Mouse (Mus musculus): ENCODE measurements around the gene Nos3.

The Nos3 gene

DNA sequence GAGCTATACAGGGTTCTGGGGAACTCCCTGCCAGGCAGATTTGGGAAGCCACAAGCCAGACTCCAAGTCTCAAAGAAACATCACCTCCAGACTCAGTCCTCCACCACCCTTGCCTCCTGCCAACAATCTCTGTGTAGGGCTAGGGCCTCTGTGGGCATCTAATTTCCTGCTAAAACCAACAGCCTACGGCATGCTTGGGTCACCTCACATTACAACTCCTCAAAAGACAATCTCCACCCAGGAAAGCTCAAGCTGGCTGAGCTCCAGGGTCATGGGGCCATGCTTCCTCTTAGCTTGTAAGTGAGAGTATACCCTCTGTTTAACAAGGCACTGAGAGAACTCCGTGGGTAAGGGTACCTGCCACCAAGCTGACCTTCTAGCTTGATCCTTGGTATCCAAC is 26.8 kb upstream of the Nos3 start:
- TF ChIP-seq NANOG (IDR thresholded peaks at IDR 0.05; ENCODE audit: borderline replicate concordance, low read length) = no peak
- TF ChIP-seq CTCF (conservative IDR thresholded peaks at IDR 0.05; ENCODE audit: low read length) = no peak
- TF ChIP-seq POU5F1 (IDR thresholded peaks at IDR 0.05; ENCODE audit: borderline replicate concordance, low read length) = no peak
- Histone ChIP-seq H3K4me3 (replicated peaks; ENCODE audit: low read length) (no peak overlapping the region), H3K27me3 (ENCODE audit: insufficient read depth, low read length) (peaks cover 3% of the 10 kb centered on the region; the same call in 1 of the 2 replicates), H3K36me3 (ENCODE audit: insufficient read depth, low read length) (no peaks in the 10 kb centered on the region; the same call in 1 of the 2 replicates), H3K4me1 (replicated peaks; ENCODE audit: low read depth, low read length) (peaks cover 34% of the 10 kb centered on the region), H3K9me3 (ENCODE audit: low read length) (no peaks in the 10 kb centered on the region)

DNA sequence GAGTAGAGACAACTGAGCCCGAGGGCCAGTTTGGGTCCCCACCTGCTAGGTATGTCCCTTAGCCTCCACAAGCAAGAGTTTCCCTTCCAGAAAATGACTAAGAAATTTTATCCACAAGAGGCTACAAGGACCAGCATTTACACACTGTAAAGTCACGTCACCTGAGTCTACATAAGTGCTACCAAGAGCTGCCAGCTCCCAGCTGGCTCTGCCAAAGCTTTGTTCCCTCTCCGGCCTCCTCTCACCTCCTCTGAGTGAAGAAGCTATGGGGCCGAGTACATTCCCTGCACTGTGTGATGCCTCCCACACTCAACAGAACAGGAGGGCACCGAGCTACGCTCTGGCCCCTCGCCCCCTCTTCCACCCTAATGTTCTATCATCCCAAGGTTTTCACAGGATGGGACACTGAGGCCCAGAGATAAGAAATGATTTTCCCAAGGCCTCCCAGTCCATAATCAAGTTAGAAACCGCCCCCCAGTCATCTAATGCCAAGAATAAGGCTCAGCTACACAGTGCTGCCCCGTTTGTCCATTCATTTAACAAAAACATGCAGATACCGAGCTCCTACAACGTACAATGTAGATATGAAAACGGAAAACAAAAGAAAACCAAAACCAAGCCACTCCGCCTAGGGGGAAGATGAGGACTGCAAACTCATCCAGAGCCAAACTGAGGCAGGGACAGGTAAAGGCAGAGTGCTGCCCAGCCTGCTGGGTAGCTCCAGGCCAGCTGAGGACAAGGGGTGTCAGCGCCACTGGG is 22.2 kb upstream of the Nos3 start:
- no peak for TF ChIP-seq POU5F1 (IDR thresholded peaks at IDR 0.05; ENCODE audit: borderline replicate concordance, low read length)
- no peak for TF ChIP-seq NANOG (IDR thresholded peaks at IDR 0.05; ENCODE audit: borderline replicate concordance, low read length)
- TF ChIP-seq CTCF (conservative IDR thresholded peaks at IDR 0.05; ENCODE audit: low read length) = no peak
- Histone ChIP-seq H3K27me3 (ENCODE audit: insufficient read depth, low read length) (no peaks in the 10 kb centered on the region), H3K4me3 (replicated peaks; ENCODE audit: low read length) (no peak overlapping the region), H3K4me1 (replicated peaks; ENCODE audit: low read depth, low read length) (peaks cover 48% of the 10 kb centered on the region), H3K36me3 (ENCODE audit: insufficient read depth, low read length) (peaks cover 4% of the 10 kb centered on the region; the same call in 1 of the 2 replicates), H3K9me3 (ENCODE audit: low read length) (no peaks in the 10 kb centered on the region)

DNA sequence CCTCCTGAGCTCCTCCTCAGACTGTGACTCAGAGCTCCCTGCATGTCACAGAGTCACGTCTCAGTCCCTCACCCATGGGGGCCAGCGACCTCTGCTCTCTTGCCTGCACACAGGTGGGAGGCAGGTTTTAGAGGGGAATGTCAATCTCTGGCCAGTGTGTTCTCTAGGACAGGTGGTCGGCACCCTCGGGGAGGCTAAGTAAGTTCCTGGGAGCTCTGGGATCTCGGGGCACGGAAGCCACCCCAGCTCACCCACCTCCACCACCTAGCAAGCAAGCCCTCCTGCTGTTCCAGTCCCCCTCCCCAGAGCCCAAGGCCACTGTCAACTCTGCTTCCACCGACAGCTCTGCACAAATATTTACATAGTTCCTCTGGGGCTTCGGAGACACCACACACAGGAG is 21.6 kb upstream of the Nos3 start:
- Histone ChIP-seq H3K9me3 (ENCODE audit: low read length) (no peaks in the 10 kb centered on the region), H3K27me3 (ENCODE audit: insufficient read depth, low read length) (no peaks in the 10 kb centered on the region), H3K4me1 (replicated peaks; ENCODE audit: low read depth, low read length) (peaks cover 48% of the 10 kb centered on the region), H3K4me3 (replicated peaks; ENCODE audit: low read length) (no peak overlapping the region), H3K36me3 (ENCODE audit: insufficient read depth, low read length) (peaks cover 4% of the 10 kb centered on the region; the same call in 1 of the 2 replicates)
- no peak for TF ChIP-seq CTCF (conservative IDR thresholded peaks at IDR 0.05; ENCODE audit: low read length)
- no peak for TF ChIP-seq POU5F1 (IDR thresholded peaks at IDR 0.05; ENCODE audit: borderline replicate concordance, low read length)
- TF ChIP-seq NANOG (IDR thresholded peaks at IDR 0.05; ENCODE audit: borderline replicate concordance, low read length) = no peak

DNA sequence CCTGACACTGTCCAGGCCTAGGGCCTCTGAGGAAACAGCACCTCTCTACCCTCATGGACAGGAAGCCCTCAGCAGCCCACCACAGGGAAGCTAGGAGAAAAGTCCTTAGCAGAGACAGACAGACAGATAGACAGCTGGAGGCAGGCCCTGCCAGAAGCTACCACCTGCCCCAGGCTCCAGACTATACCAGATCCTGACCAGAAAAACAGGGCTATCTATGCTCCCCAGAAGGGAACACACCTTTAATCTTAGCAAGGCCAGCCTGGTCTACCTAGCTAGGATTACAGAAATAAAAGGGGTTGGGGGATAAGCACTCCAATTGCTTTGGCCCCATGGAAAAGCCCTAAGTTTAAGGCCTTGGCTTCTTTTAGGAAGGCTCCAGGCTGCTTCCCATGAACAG is 21.2 kb upstream of the Nos3 start:
- Histone ChIP-seq H3K27me3 (ENCODE audit: insufficient read depth, low read length) (no peaks in the 10 kb centered on the region), H3K4me3 (replicated peaks; ENCODE audit: low read length) (no peak overlapping the region), H3K36me3 (ENCODE audit: insufficient read depth, low read length) (peaks cover 4% of the 10 kb centered on the region; the same call in 1 of the 2 replicates), H3K9me3 (ENCODE audit: low read length) (no peaks in the 10 kb centered on the region), H3K4me1 (replicated peaks; ENCODE audit: low read depth, low read length) (peaks cover 48% of the 10 kb centered on the region)
- TF ChIP-seq NANOG (IDR thresholded peaks at IDR 0.05; ENCODE audit: borderline replicate concordance, low read length) (no peak), POU5F1 (IDR thresholded peaks at IDR 0.05; ENCODE audit: borderline replicate concordance, low read length) (no peak), CTCF (conservative IDR thresholded peaks at IDR 0.05; ENCODE audit: low read length) (no peak)

DNA sequence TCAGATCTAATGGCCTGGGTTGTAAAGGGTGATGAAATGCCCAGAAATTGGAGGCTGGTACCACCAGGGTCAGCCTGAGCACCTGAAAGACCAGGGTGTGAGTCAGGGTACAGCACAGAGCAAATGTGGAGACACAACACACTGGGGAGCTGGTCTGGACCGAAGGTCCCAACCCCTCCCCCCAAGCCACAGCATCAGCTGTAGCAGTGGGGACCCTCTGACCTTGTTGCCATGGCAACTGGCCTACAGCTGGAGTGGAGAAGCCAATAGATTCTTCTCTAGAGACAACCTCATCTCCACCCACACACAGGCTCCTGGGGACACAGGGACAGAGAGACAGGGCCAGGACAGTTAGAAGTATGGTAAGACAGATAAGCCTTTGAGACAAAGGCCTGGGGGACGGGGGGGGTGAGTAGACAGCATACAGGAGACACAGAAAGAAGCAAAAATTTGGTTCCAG is 20.6 kb upstream of the Nos3 start:
- H3K4me3 ChIP-seq (replicated peaks; ENCODE audit: low read length) = peak overlapping the region; percentile 43; the same call in 1 of the 2 replicates
- no peaks in the 10 kb centered on the region for H3K9me3 ChIP-seq (ENCODE audit: low read length)
- TF ChIP-seq POU5F1 (IDR thresholded peaks at IDR 0.05; ENCODE audit: borderline replicate concordance, low read length) = no peak
- TF ChIP-seq NANOG (IDR thresholded peaks at IDR 0.05; ENCODE audit: borderline replicate concordance, low read length) = no peak
- TF ChIP-seq CTCF (conservative IDR thresholded peaks at IDR 0.05; ENCODE audit: low read length) = no peak
- peaks cover 52% of the 10 kb centered on the region for H3K4me1 ChIP-seq (replicated peaks; ENCODE audit: low read depth, low read length)
- peaks cover 5% of the 10 kb centered on the region for H3K27me3 ChIP-seq (ENCODE audit: insufficient read depth, low read length)
- peaks cover 4% of the 10 kb centered on the region; the same call in 1 of the 2 replicates for H3K36me3 ChIP-seq (ENCODE audit: insufficient read depth, low read length)

DNA sequence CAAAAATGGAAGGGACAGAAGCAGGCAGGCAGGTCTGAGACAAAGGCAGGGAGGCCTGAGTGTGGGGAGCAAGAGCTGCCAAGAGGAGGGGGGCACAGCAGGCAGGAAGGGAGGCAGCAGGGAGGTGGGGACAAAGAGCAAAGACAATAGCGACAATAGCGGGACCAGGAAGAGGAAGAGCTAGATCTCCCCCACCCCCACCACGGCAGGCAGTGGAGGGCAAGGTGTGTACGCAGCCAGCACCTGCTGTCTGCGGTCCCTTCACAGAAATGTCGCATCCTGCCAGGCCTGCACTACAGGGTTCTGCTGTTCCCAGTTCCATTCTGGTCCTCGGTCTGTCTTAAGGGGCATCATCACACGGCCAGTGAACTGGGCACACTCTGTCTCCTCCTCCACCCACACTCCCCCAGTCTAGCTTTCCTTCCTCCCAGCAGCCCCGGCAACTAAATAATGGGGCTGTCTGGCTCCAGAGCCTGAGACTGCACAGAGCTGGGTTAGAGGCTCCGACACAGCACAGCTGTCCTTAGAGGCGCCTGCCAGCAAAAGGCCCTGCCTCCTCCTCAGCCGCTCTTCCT is 20.0 kb upstream of the Nos3 start:
- Histone ChIP-seq H3K4me3 (replicated peaks; ENCODE audit: low read length) (peak overlapping the region; percentile 43), H3K4me1 (replicated peaks; ENCODE audit: low read depth, low read length) (peaks cover 58% of the 10 kb centered on the region), H3K9me3 (ENCODE audit: low read length) (no peaks in the 10 kb centered on the region), H3K27me3 (ENCODE audit: insufficient read depth, low read length) (peaks cover 11% of the 10 kb centered on the region), H3K36me3 (ENCODE audit: insufficient read depth, low read length) (peaks cover 4% of the 10 kb centered on the region; the same call in 1 of the 2 replicates)
- TF ChIP-seq NANOG (IDR thresholded peaks at IDR 0.05; ENCODE audit: borderline replicate concordance, low read length) (no peak), POU5F1 (IDR thresholded peaks at IDR 0.05; ENCODE audit: borderline replicate concordance, low read length) (no peak)

DNA sequence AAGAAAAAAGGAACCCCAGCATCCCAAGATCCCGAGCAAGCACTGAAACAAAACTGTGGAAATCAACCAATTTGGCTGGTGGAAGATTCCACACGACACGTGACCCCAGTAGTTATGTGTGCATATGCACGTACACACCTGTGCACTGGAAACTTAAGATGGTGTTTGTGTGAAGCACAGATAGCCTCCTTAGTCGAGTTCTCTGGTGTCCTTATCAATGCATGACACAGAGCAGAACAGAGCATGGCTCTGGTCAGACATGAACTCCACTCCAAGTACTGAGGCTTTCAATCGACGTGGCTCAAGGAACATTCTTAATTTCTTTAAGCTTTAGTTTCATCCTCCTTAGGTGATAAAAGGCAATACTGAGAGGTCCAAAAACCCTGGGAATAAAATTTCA is 18.3 kb upstream of the Nos3 start:
- TF ChIP-seq CTCF (conservative IDR thresholded peaks at IDR 0.05; ENCODE audit: low read length) (no peak), NANOG (IDR thresholded peaks at IDR 0.05; ENCODE audit: borderline replicate concordance, low read length) (no peak), POU5F1 (IDR thresholded peaks at IDR 0.05; ENCODE audit: borderline replicate concordance, low read length) (no peak)
- Histone ChIP-seq H3K9me3 (ENCODE audit: low read length) (no peaks in the 10 kb centered on the region), H3K4me3 (replicated peaks; ENCODE audit: low read length) (no peak overlapping the region), H3K4me1 (replicated peaks; ENCODE audit: low read depth, low read length) (peaks cover 72% of the 10 kb centered on the region), H3K36me3 (ENCODE audit: insufficient read depth, low read length) (0 out of 2 replicates have a peak, but pooled peaks cover 4% of the 10 kb centered on the region), H3K27me3 (ENCODE audit: insufficient read depth, low read length) (peaks cover 24% of the 10 kb centered on the region)

DNA sequence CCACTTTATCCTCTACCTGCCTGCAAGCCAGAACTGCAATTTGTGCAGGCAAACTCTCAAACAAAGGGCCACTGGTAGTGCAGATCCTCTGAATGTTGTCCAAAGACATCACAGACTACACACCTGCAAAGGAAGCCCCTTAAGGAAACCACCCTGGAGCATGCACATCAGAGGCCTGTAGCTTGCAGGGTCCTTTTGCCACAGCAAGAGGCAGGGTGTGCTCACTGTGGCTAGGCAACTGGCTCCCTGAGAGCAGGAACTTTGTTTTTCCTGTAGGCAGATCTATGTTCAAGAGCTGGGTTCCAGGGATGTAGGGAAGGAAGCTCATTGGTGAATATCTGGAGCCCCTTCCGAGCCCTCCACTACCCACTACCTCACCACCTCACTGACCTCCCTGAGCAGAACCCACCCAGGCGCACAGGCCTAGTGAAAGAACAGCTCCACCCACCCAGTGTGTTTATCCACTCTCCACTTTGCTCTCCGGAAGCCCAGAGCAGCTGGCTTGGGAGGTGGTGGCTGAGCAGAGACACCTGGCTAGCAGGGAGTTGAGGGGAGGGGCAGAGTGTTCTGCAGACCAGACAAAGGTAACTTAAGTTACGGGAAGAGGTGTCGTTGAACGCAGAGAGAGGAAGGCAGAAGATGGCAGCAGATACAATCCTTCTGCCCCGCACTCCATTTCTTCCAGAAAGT is 17.3 kb upstream of the Nos3 start:
- Histone ChIP-seq H3K4me1 (replicated peaks; ENCODE audit: low read depth, low read length) (peaks cover 78% of the 10 kb centered on the region), H3K4me3 (replicated peaks; ENCODE audit: low read length) (peak overlapping the region; percentile 80), H3K36me3 (ENCODE audit: insufficient read depth, low read length) (0 out of 2 replicates have a peak, but pooled peaks cover 4% of the 10 kb centered on the region), H3K27me3 (ENCODE audit: insufficient read depth, low read length) (peaks cover 24% of the 10 kb centered on the region), H3K9me3 (ENCODE audit: low read length) (no peaks in the 10 kb centered on the region)
- TF ChIP-seq POU5F1 (IDR thresholded peaks at IDR 0.05; ENCODE audit: borderline replicate concordance, low read length) = no peak
- TF ChIP-seq NANOG (IDR thresholded peaks at IDR 0.05; ENCODE audit: borderline replicate concordance, low read length) = no peak
- no peak for TF ChIP-seq CTCF (conservative IDR thresholded peaks at IDR 0.05; ENCODE audit: low read length)
